Mouse (Mus musculus) spleen, postnatal 14 days (tissue): ENCODE data around the gene Wfdc3.

Source experiments
- DNase-seq, 2 experiments: peaks; one replicate each; pipeline ENCODE4 v3.0.0; 2021 to 2022; ENCODE audit warnings: low spot score in 2 of 2

The Wfdc3 gene

GRCm38 (mm10) chr2:164776130-164776529 is 30.4 kb upstream of the Wfdc3 start:
- DNase-seq, result no peak

- DNase-seq, result no peak
These were observed 28.2 kb upstream of the Wfdc3 start for GRCm38 (mm10) chr2:164773989-164774364.

- DNase-seq, result no peak
These were observed 27.7 kb upstream of the Wfdc3 start for GRCm38 (mm10) chr2:164773229-164773988.

DNA sequence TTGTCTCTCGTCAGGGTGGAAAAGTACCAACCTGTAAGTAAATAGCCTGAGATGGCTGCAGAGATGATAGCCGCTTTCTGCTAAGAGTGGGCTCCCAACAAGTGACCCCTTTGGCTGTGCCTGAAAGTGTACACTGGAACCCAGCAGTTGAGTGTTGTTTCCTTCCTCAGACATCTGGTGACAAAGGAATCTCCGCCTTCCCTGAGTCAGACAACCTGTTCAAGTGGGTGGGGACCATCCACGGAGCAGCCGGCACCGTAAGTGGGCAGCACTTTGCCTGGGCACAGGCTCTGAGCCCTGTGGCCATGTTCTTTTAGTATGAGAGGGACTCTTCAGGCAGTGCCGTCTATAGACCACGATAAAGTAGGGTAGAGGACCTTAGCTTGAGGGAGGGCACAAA is 25.4 kb upstream of the Wfdc3 start:
- no peak for DNase-seq

DNA sequence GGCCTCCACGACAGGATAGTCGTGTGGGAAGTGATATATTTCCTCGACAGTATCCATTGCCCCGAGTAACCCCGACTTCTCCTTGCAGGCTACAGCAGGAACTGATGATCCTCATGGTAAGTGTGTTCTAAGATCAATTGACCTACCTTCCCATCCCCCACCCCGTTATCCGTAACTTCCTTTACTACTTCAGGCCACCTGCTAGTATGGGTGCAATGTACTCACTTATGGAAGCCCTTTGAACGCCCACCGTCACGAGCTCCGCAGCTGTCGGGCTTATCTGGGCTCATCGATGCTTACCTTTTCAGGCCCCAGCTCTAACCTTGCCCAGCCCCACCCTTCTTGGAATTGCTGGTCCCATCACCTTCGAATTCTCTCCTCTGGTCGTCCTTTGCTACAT is 24.5 kb upstream of the Wfdc3 start:
- no peak for DNase-seq

DNA sequence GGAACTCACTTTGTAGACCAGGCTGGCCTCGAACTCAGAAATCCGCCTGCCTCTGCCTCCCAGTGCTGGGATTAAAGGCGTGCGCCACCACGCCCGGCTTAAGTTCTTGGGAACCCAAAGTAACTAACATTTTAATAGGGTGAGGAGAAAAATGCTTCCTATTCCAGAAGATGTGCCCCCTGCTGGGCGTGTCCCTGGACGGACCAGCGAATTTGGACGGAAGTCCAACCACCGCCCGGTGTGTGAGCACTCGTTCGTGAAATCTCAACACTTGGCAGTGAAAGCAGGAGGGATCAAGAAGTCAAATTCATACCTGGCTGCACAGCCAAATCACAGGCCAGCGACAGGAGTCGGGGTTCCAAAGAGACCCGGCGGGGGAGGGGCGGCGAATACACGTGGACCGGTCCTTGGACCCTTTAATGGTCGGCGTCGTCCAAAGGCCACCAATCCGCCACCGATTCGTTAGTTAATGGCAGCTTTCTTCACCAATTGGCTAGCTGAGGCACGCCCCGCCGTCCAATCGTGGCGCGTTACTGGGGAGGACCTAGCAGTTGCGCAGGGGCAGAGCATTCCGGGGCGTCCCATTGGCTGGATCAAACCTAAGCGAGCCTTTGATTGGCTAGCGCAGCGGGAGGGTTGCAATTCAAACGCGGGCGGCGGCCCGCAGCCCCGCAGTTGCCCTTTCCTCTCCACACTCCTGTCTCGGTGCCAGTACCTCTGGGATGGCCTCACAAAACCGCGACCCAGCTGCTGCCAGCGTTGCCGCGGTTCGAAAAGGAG is 23.7 kb upstream of the Wfdc3 start, which contains the start of gene Ube2c:
Gene Ube2c (plus strand): TSS at position 641 of the 780 bp plus-strand sequence.
- DNase-seq, result peak; percentile 96

GRCm38 (mm10) chr2:164767812-164768540 is 22.2 kb upstream of the Wfdc3 start:
- no peak for DNase-seq

GRCm38 (mm10) chr2:164765841-164766240 is 20.1 kb upstream of the Wfdc3 start:
- DNase-seq, result no peak

DNA sequence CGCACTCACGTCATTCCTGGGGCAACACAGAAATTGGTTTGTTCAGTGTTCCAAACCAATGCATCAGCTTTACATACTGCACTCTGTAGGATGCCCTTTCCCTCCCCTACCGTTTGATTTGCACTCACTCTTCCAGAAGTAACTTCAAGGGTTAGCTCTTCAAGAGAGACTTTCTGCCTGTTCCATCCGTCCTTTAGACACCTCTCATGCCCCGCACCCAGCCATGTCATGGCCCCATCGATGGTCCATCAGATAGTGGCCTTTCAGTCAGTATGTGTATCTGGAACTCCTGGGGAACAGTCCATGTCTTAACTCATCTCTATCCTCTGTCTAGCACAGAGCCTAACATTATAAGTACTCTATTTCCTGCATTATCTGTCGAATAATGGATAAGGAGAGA is 16.9 kb upstream of the Wfdc3 start:
- DNase-seq, result no peak

DNA sequence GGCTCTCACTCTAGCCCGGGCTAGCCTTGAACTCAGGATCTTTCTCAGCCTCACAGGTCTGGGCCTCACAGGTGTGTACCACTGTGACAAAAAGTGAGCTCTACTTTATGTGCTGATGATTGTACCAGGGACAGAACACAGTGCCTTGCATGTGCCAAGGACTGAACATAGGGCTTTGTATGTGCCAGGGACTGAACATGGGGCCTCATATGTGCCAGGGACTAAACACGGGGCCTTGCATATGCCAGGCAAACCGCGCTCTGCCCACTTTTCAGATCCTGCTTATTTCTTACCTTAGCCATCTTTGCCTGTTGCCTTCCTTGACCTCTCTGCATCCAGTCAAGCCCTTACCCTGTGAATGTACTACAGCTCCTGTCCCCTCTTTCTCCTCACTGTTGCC is 16.2 kb upstream of the Wfdc3 start:
- DNase-seq, result no peak

GRCm38 (mm10) chr2:164761502-164761901 is 15.8 kb upstream of the Wfdc3 start:
- peak; percentile 37 to 38 for DNase-seq

GRCm38 (mm10) chr2:164760059-164760833 is 14.5 kb upstream of the Wfdc3 start:
- no peak for DNase-seq

GRCm38 (mm10) chr2:164758692-164759091 is 13.0 kb upstream of the Wfdc3 start:
- DNase-seq, result no peak

DNA sequence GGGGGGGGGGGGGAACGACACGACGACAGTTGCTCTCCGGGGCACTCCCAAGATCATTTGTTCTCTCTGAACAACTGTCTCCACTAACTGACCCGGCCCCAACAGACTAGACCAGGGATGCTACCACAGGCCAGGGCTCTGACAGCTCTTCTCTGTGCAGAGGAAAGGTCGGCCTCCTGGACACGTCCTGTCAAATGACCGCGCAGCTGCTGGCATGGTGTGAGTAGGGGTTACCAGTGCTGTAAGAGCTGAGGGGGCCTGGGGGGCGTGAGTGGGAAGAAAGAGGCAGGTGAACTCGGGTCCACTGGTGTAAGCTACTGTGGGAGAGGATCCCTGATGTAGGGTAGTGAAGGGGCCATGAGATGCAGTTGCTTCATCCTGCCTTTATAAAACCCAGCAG is 12.1 kb upstream of the Wfdc3 start:
- DNase-seq, result no peak

- no peak for DNase-seq
These were observed 9.1 kb upstream of the Wfdc3 start for GRCm38 (mm10) chr2:164754800-164755199.

GRCm38 (mm10) chr2:164754105-164754504 is 8.4 kb upstream of the Wfdc3 start:
- no peak for DNase-seq

DNA sequence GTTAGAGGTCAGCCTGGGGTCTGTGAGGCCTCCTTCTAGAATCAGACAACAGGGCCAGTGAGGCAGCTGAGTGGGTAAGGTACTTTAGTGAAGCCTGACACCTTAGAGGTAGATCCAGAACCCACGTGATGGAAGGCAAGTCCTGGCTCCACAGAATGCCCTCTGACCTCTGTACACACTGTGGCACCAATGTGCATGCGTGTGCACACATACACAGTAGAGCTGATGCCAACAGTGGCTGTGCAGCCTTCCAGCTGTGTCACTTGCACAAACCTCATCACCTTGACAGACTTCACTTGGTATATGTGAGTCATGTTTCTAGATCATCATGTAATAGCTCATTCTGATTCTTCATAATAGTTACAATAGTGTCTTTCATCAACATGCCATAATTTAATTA is 6.7 kb upstream of the Wfdc3 start:
- no peak for DNase-seq

DNA sequence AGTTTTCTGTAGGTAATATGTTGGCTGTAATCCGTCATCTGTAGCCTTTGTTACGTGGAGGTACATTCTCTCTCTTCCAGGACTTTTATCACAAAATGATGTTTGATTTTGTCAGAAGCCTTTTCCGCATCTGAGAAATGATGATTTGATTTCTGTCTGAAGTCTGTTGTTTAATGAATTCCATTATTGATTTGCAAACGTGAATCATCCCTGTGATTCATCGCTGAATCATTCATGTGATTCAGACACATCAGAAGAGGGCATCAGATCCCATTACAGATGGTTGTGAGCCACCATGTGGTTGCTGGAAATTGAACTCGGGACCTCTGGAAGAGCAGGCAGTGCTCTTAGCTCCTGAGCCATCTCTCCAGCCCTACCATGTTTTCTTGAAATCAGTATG is 3.3 kb upstream of the Wfdc3 start:
- DNase-seq, result no peak

DNA sequence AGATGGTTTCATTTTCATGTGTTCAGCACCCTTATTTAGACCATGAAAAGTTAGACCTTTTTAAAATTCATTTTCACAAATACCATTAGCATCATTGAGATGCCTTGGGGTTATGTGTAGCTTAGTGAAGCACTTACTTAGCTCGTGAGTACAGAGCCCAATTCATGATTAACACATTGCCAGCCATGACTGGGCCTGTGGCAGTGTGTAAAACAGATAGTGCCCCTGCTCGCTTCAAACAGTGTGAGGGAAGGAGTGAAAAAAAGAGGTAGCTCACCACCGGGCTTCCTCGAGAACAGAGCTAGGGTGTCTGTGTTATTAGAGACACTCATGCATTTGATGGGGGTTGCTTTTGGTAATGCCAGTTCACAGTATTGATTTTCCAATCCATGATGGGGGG is 2.5 kb upstream of the Wfdc3 start:
- DNase-seq, result no peak

DNA sequence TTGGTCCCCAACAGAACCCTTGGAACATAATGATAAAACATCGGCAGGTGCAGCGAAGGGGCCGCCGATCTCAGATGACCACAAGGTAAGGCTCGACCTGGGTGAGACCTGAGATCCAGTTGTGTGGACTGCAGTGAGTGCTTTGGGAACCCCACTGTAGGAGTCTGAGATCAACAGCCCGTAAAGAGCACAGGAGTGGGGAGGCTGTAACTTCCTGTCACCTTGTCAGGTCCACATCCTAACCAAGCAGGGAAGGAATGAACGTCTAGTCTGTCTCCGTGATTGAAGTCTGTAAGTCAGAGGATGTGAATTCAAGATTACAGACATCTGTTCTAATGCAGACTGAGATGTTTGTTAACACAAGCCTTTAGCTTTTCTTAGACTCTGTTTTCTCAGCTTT is 962 bp upstream of the Wfdc3 start:
- no peak for DNase-seq

GRCm38 (mm10) chr2:164744987-164745386 is 744 bp downstream of the Wfdc3 start:
- DNase-seq, result no peak

- DNase-seq, result no peak
These were observed 5.9 kb downstream of the Wfdc3 start for GRCm38 (mm10) chr2:164739876-164740275.
